Mouse (Mus musculus) CH12.LX (cell line): ENCODE data around the gene Snrnp200.

ENCODE experiments used
- CTCF ChIP-seq, 2 experiments: IDR thresholded peaks in 1 of 2; conservative IDR thresholded peaks in 1 of 2; 2 replicates each; pipeline ENCODE4 v1.5.1; 2011 to 2012; ENCODE audit warnings: low read depth in 2 of 2, low read length in 2 of 2, improper control_type of control experiment in 1 of 2, inconsistent platforms in 1 of 2, mild to moderate bottlenecking in 1 of 2, moderate library complexity in 1 of 2
- HCFC1 ChIP-seq: IDR thresholded peaks from 2 replicates; pipeline ENCODE4 v1.6.1; 2012; ENCODE audit warnings: low read depth, mild to moderate bottlenecking, inconsistent platforms, low read length, improper control_type of control experiment
- POLR2A ChIP-seq: IDR thresholded peaks from 2 replicates; pipeline ENCODE4 v1.6.1; 2011; ENCODE audit warnings: low read depth, mild to moderate bottlenecking, improper control_type of control experiment, low read length
- SMC3 ChIP-seq: IDR thresholded peaks from 2 replicates; pipeline ENCODE4 v1.6.1; 2011; ENCODE audit warnings: low read depth, low read length, improper control_type of control experiment

DNA sequence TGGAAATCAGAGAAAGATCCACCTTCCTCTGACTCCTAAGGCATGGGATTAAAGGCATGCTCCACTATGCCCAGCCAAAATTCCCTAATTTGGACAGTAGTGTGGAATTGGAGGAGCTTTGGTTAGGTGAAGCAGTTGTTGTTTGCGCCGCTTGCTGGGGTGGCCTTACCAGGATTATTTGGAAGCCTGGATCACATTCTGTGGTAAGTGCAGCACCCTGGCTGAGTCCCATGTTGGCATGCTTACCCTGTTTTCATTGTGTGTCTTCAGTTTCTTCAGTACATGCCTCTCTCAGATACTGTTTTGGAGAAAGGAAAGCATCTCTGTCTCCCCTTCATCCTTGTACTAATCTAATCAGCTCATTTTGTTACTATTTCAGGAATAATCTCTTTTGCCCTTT lies 66.4 kb downstream of the Snrnp200 start:
- no peak for TF ChIP-seq SMC3
- no peak for TF ChIP-seq HCFC1
- no peak for TF ChIP-seq POLR2A
- TF ChIP-seq CTCF (conservative IDR thresholded peaks at IDR 0.05 in 1 of 2, IDR thresholded peaks at IDR 0.05 in 1 of 2; ENCODE audit: low read depth in 2 of 2, low read length in 2 of 2), result no peak
